10 mouse cellular contexts compared by ENCODE assay signal in the genomic region with DNA sequence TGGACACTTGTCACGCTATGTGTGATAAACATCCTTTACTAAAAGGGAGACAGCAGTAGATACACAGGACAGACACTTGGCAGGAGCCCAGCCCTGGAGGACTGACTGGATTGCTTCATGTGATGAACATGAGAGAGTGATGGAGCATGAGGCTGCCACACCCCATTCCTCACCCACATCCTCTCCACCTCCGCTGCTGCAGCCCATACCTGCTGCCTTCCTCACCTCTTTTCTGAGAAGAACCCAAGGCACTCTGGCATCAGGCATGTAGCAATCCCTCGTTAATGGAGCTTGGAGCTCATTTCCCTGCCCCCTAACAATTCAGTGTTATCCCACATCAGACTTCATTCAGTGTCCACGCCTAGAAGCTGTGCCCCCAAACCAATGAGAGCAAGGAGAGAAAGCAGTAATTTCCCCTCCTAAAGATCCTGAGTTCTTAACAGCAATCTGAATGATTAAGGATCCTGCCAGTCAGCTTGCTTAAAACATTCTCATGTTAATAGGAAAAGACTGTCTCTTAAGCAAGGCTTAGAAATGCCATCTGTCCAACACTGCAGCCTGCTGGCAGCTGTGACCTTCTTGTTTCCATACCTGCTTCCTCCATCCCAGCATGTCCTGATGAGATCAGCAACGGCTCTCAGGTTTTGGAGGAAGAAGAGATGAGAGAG.
DNase-seq lines count a peak whose midpoint lies in the region; ATAC-seq and TF ChIP-seq lines count a peak whose summit lies in the region.
"Had no signal": no experiment of that assay in that cellular context is flagged by ENCODE, and none has a peak within 500 bp of the region (broad histone marks: within the 10 kb centered on the region; RNA-seq: fewer than 3 reads in every experiment).

No protein-coding gene starts in this region.

- peak; percentile 71 for ATAC-seq in hindbrain, postnatal 0 days
- ATAC-seq: activated CD4-positive, CD25-positive, alpha-beta regulatory T cell, adult 4 months had no signal

- 44% methylated on average over 5 of the region's 5 CpGs for WGBS in hindbrain, postnatal 0 days

- H3K9ac ChIP-seq in hindbrain, postnatal 0 days (replicated peaks; ENCODE audit: low read length), result no peak overlapping the region

- peak; percentile 52 for TF ChIP-seq CTCF in layer of hippocampus, adult 2 months (conservative IDR thresholded peaks at IDR 0.05)
- TF ChIP-seq CTCF in hindbrain, postnatal 0 days (IDR thresholded peaks at IDR 0.05; ENCODE audit: low read depth), result peak; percentile 68

- peak overlapping the region; percentile 81 for H3K27ac ChIP-seq in layer of hippocampus, adult 2 months
- H3K27ac ChIP-seq in hindbrain, postnatal 0 days, result peak overlapping the region; percentile 41

- no peak overlapping the region for H3K4me3 ChIP-seq in layer of hippocampus, adult 2 months
- H3K4me3 ChIP-seq in hindbrain, postnatal 0 days (ENCODE audit: low read length), result no peak overlapping the region
- H3K4me3 ChIP-seq: megakaryocyte, embryonic 14.5 days had no signal

- no peak for DNase-seq in layer of hippocampus, adult 2 months (ENCODE audit: low spot score in 2 of 2)
- DNase-seq in layer of hippocampus, postnatal 14 days (ENCODE audit: low spot score in 2 of 2), result no peak
- DNase-seq in cerebellum, postnatal 10 days, result peak; percentile 72 to 73
- DNase-seq in hindbrain, postnatal 0 days (ENCODE audit: low spot score), result peak; percentile 79
- DNase-seq in retina, postnatal 1 day, result peak; percentile 72
- DNase-seq in left cerebral cortex, adult 9 months (ENCODE audit: low spot score in 2 of 2), result no peak
- no peak for DNase-seq in left cerebral cortex, adult 8-10 months (ENCODE audit: low spot score in 2 of 2)
- DNase-seq in spleen, adult 18-20 months, result no peak

- H3K36me3 ChIP-seq in hindbrain, postnatal 0 days (ENCODE audit: insufficient read depth, low read length), result no peaks in the 10 kb centered on the region

- no peaks in the 10 kb centered on the region for H3K9me3 ChIP-seq in hindbrain, postnatal 0 days (ENCODE audit: low read length)
- H3K9me3 ChIP-seq: megakaryocyte, embryonic 14.5 days had no signal

- H3K27me3 ChIP-seq in hindbrain, postnatal 0 days (ENCODE audit: insufficient read depth, low read length), result no peaks in the 10 kb centered on the region
- H3K27me3 ChIP-seq: megakaryocyte, embryonic 14.5 days had no signal

- H3K4me2 ChIP-seq in hindbrain, postnatal 0 days (ENCODE audit: low read depth, low read length), result no peak overlapping the region

- peaks cover 12% of the 10 kb centered on the region; the same call in 1 of the 2 replicates for H3K4me1 ChIP-seq in hindbrain, postnatal 0 days (ENCODE audit: insufficient read depth, low read length)
- H3K4me1 ChIP-seq: megakaryocyte, embryonic 14.5 days had no signal

Comparison
In these comparisons a context has a peak if more than half of its experiments do, and no peak if none do; other contexts are left out.
1. DNase-seq: peak in cerebellum, postnatal 10 days (2 of 2), hindbrain, postnatal 0 days (single experiment) and retina, postnatal 1 day (single experiment); none in layer of hippocampus, adult 2 months (0 of 2), layer of hippocampus, postnatal 14 days (0 of 2), left cerebral cortex, adult 9 months (0 of 2), left cerebral cortex, adult 8-10 months (0 of 2) and spleen, adult 18-20 months (0 of 2).